Mouse (Mus musculus): ENCODE results near the gene Polr3gl. TPM values are rescaled to one million over a fixed set of nuclear protein-coding genes. Genes with fewer than 3 reads are reported as not detected.
"Not testable (repeated sequence)": the region's sequence is repeated elsewhere in the genome, so short reads cannot be mapped to it uniquely, and the experiment has no call there.

Gene Polr3gl
- total RNA-seq, 2 experiments from 2014 or later, result 26.6 to 28.1 TPM

DNA sequence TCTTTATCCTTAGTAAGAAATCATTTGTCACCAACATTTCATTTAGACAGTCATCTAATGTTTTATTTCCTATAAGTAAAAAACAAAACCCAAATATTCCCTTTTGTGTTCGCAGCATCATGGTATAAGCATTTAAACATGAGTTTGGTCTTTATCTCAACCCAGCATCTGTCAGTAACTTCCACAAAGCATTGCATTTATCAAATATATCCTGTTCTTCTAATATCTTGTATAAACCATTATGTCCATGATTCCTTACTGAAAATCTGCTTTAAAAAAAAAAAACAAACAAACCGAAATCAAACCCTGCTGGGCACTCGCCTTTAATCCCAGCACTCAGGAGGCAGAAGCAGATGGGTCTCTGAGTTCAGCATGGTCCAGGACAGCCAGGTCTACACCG is 12.6 kb upstream of the Polr3gl start:
- no peak for DNase-seq (ENCODE audit: extremely low spot score in 1 of 2, low spot score in 2 of 2)
- Histone ChIP-seq H3K4me3 (no peak overlapping the region), H3K27ac (no peak overlapping the region)
- intact Hi-C loops (cut with DNase I), result no loop called here
- TF ChIP-seq CTCF (IDR thresholded peaks at IDR 0.05), result no peak

DNA sequence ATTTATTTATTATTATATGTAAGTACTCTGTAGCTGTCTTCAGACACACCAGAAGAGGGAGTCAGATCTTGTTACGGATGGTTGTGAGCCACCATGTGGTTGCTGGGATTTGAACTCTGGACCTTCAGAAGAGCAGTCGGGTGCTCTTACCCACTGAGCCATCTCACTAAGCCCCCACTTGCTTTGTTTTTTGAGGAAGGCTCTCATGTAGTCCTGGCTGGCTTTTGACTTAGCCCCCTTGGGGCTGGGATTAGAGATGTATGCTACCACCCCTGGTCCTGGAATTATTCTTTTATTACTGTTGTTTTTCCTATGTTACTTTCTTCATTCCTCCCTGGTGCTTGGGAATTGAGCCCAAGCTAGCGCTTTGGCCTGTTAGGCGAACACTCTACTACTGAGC is 12.0 kb upstream of the Polr3gl start:
- DNase-seq (ENCODE audit: extremely low spot score in 1 of 2, low spot score in 2 of 2); intact Hi-C loops (cut with DNase I); H3K4me3 ChIP-seq; H3K27ac ChIP-seq: not testable (repeated sequence)

DNA sequence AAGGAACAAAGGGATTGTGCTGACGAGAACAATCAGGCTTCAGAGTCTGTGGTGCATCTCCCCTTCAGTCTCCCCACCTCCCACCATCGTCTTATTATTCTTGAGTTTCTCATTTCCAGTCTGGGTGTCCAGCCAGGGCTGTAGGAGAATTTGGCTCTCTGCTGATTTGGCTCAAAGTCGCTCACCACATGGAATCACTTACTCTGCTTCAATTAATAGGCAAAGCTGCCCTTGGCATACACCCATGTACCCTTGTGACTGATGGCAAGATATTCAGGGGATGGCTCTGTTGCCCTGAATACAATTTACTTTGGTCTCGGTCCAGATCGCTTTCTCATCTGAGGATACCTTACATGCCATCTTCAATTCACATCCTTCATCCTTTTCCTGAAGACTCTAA is 9.3 kb upstream of the Polr3gl start:
- no peak for DNase-seq (ENCODE audit: extremely low spot score in 1 of 2, low spot score in 2 of 2)
- intact Hi-C loops (cut with DNase I), result loop anchor here (2.0 kb wide), 1 partner anchor 25 kb away; the partner anchor contains the start of gene Rbm8a
- Histone ChIP-seq H3K27ac (no peak overlapping the region), H3K4me3 (peak overlapping the region; percentile 75; the same call in 1 of the 2 replicates)
- no peak for TF ChIP-seq CTCF (IDR thresholded peaks at IDR 0.05)

DNA sequence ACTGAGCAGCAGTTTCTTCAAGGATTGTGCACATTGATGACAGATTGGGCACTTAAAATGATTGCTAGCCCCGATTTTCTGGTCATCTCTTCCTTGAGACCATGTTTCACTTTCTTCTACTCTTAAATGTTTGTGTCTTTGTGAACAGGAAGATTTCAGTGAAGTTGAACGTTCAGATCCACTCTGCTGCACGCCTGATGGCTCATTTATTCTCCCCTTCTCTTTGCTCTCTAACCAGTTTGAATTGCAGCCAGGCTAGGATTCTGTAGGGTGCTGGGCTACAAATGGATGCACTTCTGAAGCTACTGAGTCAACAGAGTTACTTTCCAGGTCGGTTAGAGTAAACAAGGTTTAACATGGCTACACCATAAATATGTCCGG is 8.7 kb upstream of the Polr3gl start:
- intact Hi-C loops (cut with DNase I), result loop anchor here (2.0 kb wide), 1 partner anchor 26 kb away; the partner anchor contains the start of gene Rbm8a
- Histone ChIP-seq H3K4me3 (peak overlapping the region; percentile 75), H3K27ac (peak overlapping the region; percentile 85; the same call in 1 of the 2 replicates)
- DNase-seq (ENCODE audit: extremely low spot score in 1 of 2, low spot score in 2 of 2), result no peak
- no peak for TF ChIP-seq CTCF (IDR thresholded peaks at IDR 0.05)

DNA sequence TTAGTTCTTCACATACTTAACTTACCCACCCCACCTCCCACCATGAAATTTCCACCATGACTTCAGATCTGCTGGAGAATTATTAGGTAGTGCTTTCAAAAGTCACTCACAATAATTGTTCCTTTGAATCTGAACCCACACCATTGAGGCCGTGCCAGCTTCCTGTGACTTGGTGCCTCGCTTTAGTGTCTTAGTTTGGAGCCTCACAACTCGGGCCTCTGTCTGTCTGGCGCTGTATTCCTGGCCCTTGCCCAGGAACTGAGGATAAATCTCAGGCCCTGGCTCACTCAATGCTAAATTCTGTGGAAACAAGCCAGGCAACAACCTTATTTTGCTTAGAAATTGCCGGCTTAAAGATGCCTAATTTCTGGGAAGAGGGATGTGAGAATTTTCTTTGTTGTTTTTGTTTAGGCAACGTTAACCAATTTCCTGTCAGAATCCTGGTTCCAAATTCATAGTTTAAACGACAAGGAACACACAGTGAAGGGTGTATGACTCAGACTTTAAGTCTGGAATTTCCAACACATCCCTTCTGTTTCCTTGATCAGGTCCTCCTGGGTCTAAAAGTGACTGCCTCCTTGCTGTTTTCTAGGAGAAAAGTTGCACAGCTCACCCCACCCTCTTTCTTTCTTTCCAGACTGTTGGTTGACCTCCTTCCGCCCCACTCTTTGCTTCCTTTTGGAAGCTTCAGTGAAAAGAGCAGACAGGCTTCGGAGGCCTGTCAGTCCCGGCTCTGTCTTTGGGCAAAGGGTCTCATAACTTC is 8.1 kb upstream of the Polr3gl start:
- no peak for TF ChIP-seq CTCF (IDR thresholded peaks at IDR 0.05)
- peak overlapping the region; percentile 75 for H3K4me3 ChIP-seq
- DNase-seq (ENCODE audit: extremely low spot score in 1 of 2, low spot score in 2 of 2), result peak in 1 of 2 experiments; percentile 24
- intact Hi-C loops (cut with DNase I), result loop anchor here (2.0 kb wide), 1 partner anchor 27 kb away; the partner anchor contains the start of gene Rbm8a
- peak overlapping the region; percentile 85 for H3K27ac ChIP-seq

DNA sequence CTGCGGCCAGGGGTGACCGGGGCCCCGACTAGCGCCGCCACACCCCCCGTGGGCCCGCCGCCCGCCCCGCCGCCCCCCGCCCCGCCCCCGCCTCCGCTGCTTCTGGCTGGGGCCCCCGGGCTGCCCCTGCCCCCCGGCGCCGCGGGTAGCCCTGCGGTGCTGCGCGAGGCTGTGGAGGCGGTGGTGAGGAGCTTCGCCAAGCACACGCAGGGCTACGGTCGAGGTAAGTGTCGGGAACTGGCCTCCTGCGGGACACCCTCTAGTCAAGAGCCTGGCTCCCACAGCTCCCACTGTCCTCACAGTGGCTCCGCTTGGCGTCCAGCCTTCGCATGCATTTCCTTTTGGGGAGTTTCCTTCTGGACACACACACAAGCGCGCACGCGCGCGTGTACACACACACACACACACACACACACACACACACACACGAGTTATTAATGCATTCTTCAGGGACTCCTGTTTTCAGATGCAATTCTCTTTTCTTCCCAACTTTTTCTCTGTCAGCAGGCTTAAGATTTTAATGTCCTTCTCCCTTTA is 7.3 kb upstream of the Polr3gl start:
- Histone ChIP-seq H3K27ac (peak overlapping the region; percentile 85), H3K4me3 (peak overlapping the region; percentile 75)
- peak; percentile 61 to 64 for DNase-seq (ENCODE audit: extremely low spot score in 1 of 2, low spot score in 2 of 2)
- intact Hi-C loops (cut with DNase I), result no loop called here
- TF ChIP-seq CTCF (IDR thresholded peaks at IDR 0.05), result no peak

DNA sequence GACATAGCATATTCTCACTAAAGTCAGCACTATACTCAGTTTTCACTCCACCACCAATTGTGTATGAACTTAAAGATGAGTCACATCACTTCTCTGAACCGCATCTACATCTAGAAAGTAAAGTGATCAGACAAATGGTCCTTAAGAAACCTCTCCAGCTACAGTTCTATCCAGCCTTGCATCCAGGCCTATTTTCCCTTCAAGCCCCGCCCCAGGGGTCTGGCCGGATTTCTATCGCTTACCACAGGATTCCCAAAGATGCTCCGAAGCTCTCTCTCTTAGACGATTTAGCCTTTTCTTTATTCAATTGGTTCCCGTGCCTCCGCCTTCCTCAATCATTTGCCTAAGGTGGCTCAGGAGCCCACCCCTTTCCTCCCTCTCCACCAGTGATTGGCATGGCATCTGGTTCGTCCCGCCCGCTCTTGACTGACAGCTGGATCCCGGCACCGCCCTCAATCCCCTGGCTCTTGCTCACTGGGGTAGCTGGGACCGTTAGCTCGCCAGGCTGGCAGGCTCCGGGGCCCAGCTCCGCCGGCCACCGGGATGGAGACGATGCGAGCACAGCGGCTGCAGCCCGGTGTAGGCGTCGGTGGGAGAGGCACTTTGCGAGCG is 6.8 kb upstream of the Polr3gl start, which contains the start of gene Lix1l:
Gene Lix1l, plus strand, starts transcription at position 511 of the 612 bp plus-strand sequence.
- DNase-seq (ENCODE audit: extremely low spot score in 1 of 2, low spot score in 2 of 2), result peak; percentile 89 to 93
- intact Hi-C loops (cut with DNase I), result no loop called here
- Histone ChIP-seq H3K27ac (peak within 1 kb of the TSS; percentile 85), H3K4me3 (peak within 1 kb of the TSS; percentile 75)
- TF ChIP-seq CTCF (IDR thresholded peaks at IDR 0.05), result no peak

DNA sequence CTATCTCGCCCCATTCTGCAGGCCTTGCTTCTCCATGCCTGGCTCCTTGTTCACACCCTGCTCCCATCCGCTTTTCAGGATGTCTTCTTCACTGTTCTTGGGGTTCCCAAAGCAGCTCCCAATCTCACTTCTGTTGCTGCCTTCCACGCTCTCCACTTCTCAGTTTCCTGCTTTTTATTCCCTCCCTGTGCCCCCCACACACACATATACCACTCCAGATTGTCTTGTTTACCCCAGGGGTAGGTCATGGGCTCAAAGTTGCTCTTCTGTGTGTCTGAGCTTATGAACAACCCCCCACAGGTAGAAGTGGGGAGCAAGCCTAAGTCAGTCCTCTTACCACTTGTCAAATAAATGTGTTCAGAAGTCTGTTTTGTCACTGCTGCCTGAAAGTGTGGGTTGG is 5.4 kb upstream of the Polr3gl start:
- intact Hi-C loops (cut with DNase I), result loop anchor here (5.0 kb wide), 1 partner anchor 322 kb away; no protein-coding TSS in a partner anchor
- peak overlapping the region; percentile 77 for H3K4me3 ChIP-seq
- DNase-seq (ENCODE audit: extremely low spot score in 1 of 2, low spot score in 2 of 2), result no peak
- no peak for TF ChIP-seq CTCF (IDR thresholded peaks at IDR 0.05)
- H3K27ac ChIP-seq, result peak overlapping the region; percentile 96; the same call in 1 of the 2 replicates

DNA sequence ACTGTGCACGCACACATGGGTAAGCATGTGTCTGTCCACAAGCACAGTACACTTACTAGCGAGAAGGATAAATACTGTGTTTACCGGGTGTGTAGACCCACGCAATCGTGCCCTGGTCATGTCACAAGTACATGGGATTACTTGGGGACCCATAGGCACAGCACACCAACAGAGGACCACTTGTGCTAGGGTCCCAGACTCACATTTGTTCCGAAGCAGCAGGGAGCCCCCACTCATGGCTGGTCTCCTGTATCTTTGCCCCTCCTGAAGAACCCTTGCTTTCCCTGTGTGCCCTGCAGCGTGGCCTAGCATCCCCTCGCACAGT is 5.0 kb upstream of the Polr3gl start:
- Histone ChIP-seq H3K27ac (peak overlapping the region; percentile 96), H3K4me3 (peak overlapping the region; percentile 77)
- no peak for TF ChIP-seq CTCF (IDR thresholded peaks at IDR 0.05)
- intact Hi-C loops (cut with DNase I), result loop anchor here (5.0 kb wide), 1 partner anchor 322 kb away; no protein-coding TSS in a partner anchor
- DNase-seq (ENCODE audit: extremely low spot score in 1 of 2, low spot score in 2 of 2), result no peak

DNA sequence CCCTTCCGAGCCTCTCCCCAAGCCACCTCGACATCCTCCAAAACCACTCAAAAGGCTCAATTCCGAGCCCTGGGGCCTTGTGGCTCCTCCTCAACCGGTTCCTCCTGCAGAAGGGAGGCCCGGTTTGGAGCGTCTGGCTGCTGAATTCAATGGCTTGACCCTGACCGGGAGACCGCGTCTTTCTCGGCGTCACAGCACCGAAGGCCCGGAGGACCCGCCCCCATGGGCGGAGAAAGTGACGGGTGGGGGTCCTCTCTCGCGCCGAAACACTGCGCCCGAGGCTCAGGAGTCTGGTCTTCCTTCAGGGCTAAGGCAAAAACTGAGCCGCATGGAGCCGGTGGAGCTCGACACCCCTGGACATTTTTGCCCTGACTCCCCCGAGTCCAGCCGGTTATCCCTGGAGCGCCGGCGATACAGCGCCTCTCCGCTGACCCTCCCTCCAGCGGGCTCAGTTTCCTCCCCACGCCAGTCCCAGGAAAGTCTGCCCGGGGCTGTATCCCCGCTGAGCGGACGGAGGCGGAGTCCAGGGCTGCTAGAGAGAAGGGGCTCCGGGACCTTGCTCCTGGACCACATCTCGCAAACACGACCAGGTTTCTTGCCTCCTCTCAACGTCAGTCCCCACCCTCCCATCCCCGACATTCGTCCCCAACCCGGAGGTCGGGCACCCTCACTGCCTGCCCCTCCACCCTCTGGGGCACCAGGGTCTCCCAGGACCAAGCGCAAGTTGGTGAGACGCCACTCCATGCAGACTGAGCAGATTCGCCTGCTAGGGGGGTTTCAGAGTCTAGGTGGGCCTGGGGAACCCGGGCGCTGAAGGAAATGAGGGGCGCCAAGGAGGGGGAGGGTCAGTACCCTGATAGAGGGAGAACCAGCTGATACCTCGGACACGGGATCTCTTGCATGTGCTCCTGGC is 4.4 kb upstream of the Polr3gl start:
- intact Hi-C loops (cut with DNase I), result loop anchor here (5.0 kb wide), 1 partner anchor 321 kb away; no protein-coding TSS in a partner anchor
- peak; percentile 64 to 65 for DNase-seq (ENCODE audit: extremely low spot score in 1 of 2, low spot score in 2 of 2)
- Histone ChIP-seq H3K27ac (peak overlapping the region; percentile 96), H3K4me3 (peak overlapping the region; percentile 77)
- no peak for TF ChIP-seq CTCF (IDR thresholded peaks at IDR 0.05)

DNA sequence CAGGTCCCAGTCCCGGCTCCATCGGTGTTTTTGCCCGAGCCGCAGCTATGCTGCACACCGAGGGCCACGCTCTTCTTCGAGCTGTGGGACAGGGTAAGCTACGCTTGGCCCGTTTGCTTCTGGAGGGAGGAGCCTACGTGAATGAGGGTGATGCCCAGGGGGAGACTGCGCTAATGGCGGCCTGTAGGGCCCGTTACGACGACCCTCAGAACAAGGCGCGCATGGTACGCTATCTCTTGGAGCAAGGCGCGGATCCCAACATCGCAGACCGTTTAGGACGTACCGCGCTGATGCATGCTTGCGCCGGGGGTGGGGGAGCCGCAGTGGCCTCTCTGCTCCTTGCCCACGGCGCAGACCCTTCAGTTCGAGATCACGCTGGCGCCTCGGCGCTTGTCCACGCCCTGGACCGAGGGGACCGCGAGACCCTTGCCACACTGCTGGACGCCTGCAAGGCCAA is 3.5 kb upstream of the Polr3gl start:
- Histone ChIP-seq H3K4me3 (peak overlapping the region; percentile 77), H3K27ac (peak overlapping the region; percentile 96)
- no peak for TF ChIP-seq CTCF (IDR thresholded peaks at IDR 0.05)
- intact Hi-C loops (cut with DNase I), result loop anchor here (5.0 kb wide), 1 partner anchor 320 kb away; no protein-coding TSS in a partner anchor
- DNase-seq (ENCODE audit: extremely low spot score in 1 of 2, low spot score in 2 of 2), result peak in 1 of 2 experiments; percentile 39
